Mouse (Mus musculus): ENCODE measurements at regions not wholly inside any gene's neighbourhood (a gene's known extent, or its start where the extent isn't known, plus 50 kb on each side); places are given as distances from the start of the nearest gene placed in this dataset.

- TF ChIP-seq CTCF (IDR thresholded peaks at IDR 0.05; ENCODE audit: low read depth) (no peak), EP300 (IDR thresholded peaks at IDR 0.05; ENCODE audit: low read depth) (no peak)
Observed at GRCm38 (mm10) chr2:61387561-61387960, 190.8 kb upstream of the Tank start.
